Mouse (Mus musculus): ENCODE results near the gene Trim80.
"Not testable (repeated sequence)": the region's sequence is repeated elsewhere in the genome, so short reads cannot be mapped to it uniquely, and the experiment has no call there.

The Trim80 gene

DNA sequence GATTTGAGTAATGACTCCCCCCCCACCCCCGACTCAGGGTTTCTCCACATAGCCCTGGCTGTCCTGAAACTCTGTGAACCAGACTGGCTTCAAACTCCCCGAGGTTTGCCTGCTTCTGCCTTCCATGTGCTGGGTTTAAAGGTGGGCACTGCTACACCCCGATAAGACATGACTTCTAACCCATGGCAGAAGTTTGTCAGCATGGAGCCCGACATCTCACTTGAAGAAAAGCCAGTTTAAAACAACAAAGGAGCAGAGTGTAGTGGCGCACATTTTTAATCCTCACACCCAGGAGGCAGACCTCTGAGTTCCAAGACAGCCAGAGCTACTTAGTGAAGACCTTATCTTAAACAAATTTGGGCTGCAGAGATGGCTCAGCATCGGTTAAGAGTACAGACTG, 52.0 kb downstream of the Trim80 start:
- DNase-seq (ENCODE audit: low spot score in 2 of 2) = no peak

DNA sequence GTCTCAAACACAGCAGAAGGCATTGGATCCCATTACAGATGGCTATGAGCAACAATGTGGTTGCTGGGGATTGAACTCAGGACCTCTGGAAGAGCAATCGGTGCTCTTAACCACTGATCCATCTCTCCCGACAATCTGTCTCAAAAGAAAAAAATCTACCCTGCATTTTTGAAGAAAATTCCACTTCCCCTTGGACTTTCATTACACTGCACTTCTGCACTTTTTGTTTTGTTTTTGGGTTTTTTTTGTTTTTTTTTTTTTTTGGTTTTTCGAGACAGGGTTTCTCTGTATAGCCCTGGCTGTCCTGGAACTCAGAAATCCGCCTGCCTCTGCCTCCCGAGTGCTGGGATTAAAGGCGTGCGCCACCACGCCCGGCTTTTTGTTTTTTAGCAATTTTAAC, 56.2 kb downstream of the Trim80 start:
- DNase-seq (ENCODE audit: low spot score in 2 of 2) = not testable (repeated sequence)
